Mouse (Mus musculus) embryonic facial prominence, embryonic 14.5 days (tissue): ENCODE measurements around the gene Il18. TPM values are rescaled to one million over a fixed set of nuclear protein-coding genes. Genes with fewer than 3 reads are reported as not detected.
"Not testable (repeated sequence)": the region's sequence is repeated elsewhere in the genome, so short reads cannot be mapped to it uniquely, and the experiment has no call there.

ENCODE experiments used
- ATAC-seq: fragments of 200-750 bp; cut with Nextera tagmentation; 2 replicates; pipeline ENCODE4 v1.8.0; 2017; ENCODE audit warnings: low read depth, moderate number of reproducible peaks, moderate TSS enrichment
- DNase-seq: peaks from one replicate; pipeline ENCODE4 v3.0.0-alpha.2; 2015; ENCODE audit warnings: low spot score
- H3K27ac ChIP-seq: fragments of 300-500 bp; sonication (generic); replicated peaks from 2 replicates; pipeline ENCODE4 v1.5.1; 2014; ENCODE audit warnings: low read depth, mild to moderate bottlenecking, low read length, moderate library complexity
- H3K27me3 ChIP-seq: fragments of 300-500 bp; sonication (generic); replicated peaks from 2 replicates; pipeline ENCODE4 v1.6.1; 2014; ENCODE audit warnings: low read length; ENCODE audit not compliant: control insufficient read depth, insufficient read depth
- H3K36me3 ChIP-seq: fragments of 300-500 bp; sonication (generic); 2 replicates; pipeline ENCODE4 v1.6.1; 2014; ENCODE audit warnings: low read length, mixed read lengths; ENCODE audit not compliant: control insufficient read depth, insufficient read depth
- H3K4me1 ChIP-seq: fragments of 300-500 bp; sonication (generic); 2 replicates; pipeline ENCODE4 v1.6.1; 2014; ENCODE audit warnings: antibody characterized with exemption, low read length; ENCODE audit not compliant: control insufficient read depth, insufficient read depth
- H3K4me2 ChIP-seq: fragments of 300-500 bp; sonication (generic); 2 replicates; pipeline ENCODE4 v1.6.1; 2014; ENCODE audit warnings: low read depth, mild to moderate bottlenecking, low read length, moderate library complexity, mixed read lengths
- H3K4me3 ChIP-seq: fragments of 300-500 bp; sonication (generic); 2 replicates; pipeline ENCODE4 v1.5.1; 2014; ENCODE audit warnings: low read depth, mild to moderate bottlenecking, low read length
- H3K9ac ChIP-seq: fragments of 300-500 bp; sonication (generic); 2 replicates; pipeline ENCODE4 v1.6.1; 2014; ENCODE audit warnings: low read depth, mild to moderate bottlenecking, low read length, moderate library complexity, mixed read lengths
- H3K9me3 ChIP-seq: fragments of 300-500 bp; sonication (generic); 2 replicates; pipeline ENCODE4 v1.6.1; 2016; ENCODE audit warnings: low read length; ENCODE audit not compliant: control insufficient read depth
- WGBS: fragments of 180-500 bp; shearing (Covaris S2); extraction: QIAGEN DNeasy Blood & Tissue Kit; methylation state at CpG from one replicate; pipeline ENCODE4 v1.1.7; 2014; 5-methylcytosine and 5-hydroxymethylcytosine counted together
- polyA plus RNA-seq: library from polyadenylated mRNA; unstranded; fragments of >200 nt; fragmentation: Nextera tagmentation; extraction: Ambion mirVana; gene quantifications from 2 replicates; pipeline ENCODE4 v1.2.1, GENCODE M21; 2014

Gene Il18
- polyA plus RNA-seq, 1 experiment from 2014 or later = 7.7 TPM

DNA sequence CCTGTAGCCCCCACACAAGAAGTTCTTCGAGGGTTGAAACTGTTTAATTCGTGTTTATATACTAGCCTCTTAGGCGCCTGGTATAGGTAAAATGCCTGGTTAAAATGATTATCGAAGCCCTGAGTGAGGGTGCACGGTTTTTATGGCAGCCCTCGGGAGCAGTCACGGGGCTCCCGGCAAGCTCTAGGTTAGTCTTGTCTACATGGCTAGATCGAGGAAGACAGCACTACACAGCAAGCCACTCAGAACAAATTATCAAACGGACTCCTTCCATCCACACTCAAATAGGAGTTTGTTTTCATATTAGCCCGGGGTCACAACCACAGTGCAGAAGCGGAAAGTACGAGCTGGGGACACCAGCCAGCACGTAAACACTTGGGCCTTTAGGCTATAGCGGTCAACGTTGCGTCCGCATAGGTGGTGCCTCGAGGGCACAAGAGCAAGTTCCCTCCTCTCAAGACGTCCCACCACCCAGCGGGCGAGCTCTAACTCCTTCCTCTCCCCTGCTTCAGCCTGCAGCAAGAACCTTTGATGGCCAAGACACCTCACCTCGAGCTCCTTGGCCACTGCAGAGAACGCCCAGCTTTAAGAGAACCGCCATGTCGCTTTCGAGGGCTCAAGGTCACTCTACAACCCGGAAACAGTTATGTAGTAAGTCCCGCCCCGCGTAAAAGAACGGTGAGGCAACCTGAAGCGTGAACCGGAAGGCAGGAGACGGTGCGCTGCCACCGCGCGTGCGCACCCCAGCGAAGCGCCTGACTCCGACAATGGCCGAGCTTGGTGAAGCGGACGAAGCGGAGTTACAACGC lies 48.8 kb downstream of the Il18 start, which contains the start of the genes Sdhd and Timm8b:
Sdhd (minus strand) TSS at position 624 of the 809 bp plus-strand sequence.
Timm8b (plus strand) TSS at position 722 of the 809 bp plus-strand sequence.
- peak within 1 kb of the TSS; percentile 76 for H3K4me2 ChIP-seq
- H3K9me3 ChIP-seq = no peaks in the 10 kb centered on the region
- H3K27me3 ChIP-seq = no peaks in the 10 kb centered on the region
- peak; percentile 99 for ATAC-seq
- H3K4me3 ChIP-seq = peak within 1 kb of the TSS; percentile 70
- peak within 1 kb of the TSS; percentile 87 for H3K9ac ChIP-seq
- under 1% methylated on average over 48 of the region's 48 CpGs for WGBS
- peak within 1 kb of the TSS; percentile 81 for H3K27ac ChIP-seq
- peak; percentile 98 for DNase-seq
- H3K4me1 ChIP-seq = peaks cover 15% of the 10 kb centered on the region
- peaks cover 51% of the 10 kb centered on the region for H3K36me3 ChIP-seq

- H3K9ac ChIP-seq = peak overlapping the region; percentile 87
- peak overlapping the region; percentile 70 for H3K4me3 ChIP-seq
- H3K27me3 ChIP-seq = no peaks in the 10 kb centered on the region
- peak overlapping the region; percentile 81 for H3K27ac ChIP-seq
- ATAC-seq (peak; percentile 85), DNase-seq (no peak)
- WGBS = 0% methylated on average over 24 of the region's 24 CpGs
- H3K4me1 ChIP-seq = peaks cover 15% of the 10 kb centered on the region
- peaks cover 50% of the 10 kb centered on the region for H3K36me3 ChIP-seq
- H3K4me2 ChIP-seq = peak overlapping the region; percentile 76
- no peaks in the 10 kb centered on the region for H3K9me3 ChIP-seq
These were observed 49.3 kb downstream of the Il18 start for GRCm38 (mm10) chr9:50603998-50604324.

DNA sequence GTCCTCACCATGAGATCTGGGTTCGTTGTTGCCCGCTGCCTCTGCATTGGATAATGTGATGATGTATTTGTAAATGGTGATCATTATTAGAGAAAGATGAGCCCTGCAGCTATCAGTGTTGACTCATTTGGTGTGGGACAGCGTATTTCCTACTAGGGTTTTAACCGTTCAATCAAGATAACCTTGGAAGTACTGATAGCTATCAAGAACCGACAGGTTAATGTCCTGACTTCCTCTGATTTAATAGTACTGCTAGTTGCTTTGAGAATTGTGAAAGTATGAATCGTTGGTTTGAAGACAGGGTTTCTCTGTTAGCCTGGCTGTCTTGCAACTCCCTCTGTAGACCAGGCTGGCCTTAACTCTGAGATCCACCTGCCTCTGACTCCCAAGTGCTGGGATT lies 49.7 kb downstream of the Il18 start:
- Histone ChIP-seq H3K36me3 (peaks cover 49% of the 10 kb centered on the region), H3K9me3 (no peaks in the 10 kb centered on the region), H3K27ac (peak overlapping the region; percentile 81; the same call in 1 of the 2 replicates), H3K4me3 (peak overlapping the region; percentile 70), H3K4me1 (peaks cover 15% of the 10 kb centered on the region), H3K4me2 (peak overlapping the region; percentile 76), H3K27me3 (no peaks in the 10 kb centered on the region), H3K9ac (peak overlapping the region; percentile 87)
- WGBS = 3% methylated on average over 6 of the region's 6 CpGs
- no peak for DNase-seq
- no peak for ATAC-seq

- Histone ChIP-seq H3K4me2 (no peak overlapping the region), H3K9ac (no peak overlapping the region), H3K9me3 (no peaks in the 10 kb centered on the region), H3K36me3 (peaks cover 76% of the 10 kb centered on the region), H3K4me3 (no peak overlapping the region), H3K27ac (no peak overlapping the region), H3K27me3 (no peaks in the 10 kb centered on the region), H3K4me1 (peaks cover 8% of the 10 kb centered on the region; the same call in 1 of the 2 replicates)
- no peak for DNase-seq
- WGBS = 85% methylated on average over 4 of the region's 4 CpGs
- no peak for ATAC-seq
These were observed 57.5 kb downstream of the Il18 start for GRCm38 (mm10) chr9:50612115-50612514.

GRCm38 (mm10) chr9:50616161-50616560 lies 61.5 kb downstream of the Il18 start:
- no peaks in the 10 kb centered on the region for H3K9me3 ChIP-seq
- peak overlapping the region; percentile 75 for H3K4me3 ChIP-seq
- 32% methylated on average over 11 of the region's 11 CpGs for WGBS
- ATAC-seq (no peak), DNase-seq (no peak)
- H3K36me3 ChIP-seq = peaks cover 41% of the 10 kb centered on the region
- H3K27ac ChIP-seq = peak overlapping the region; percentile 92
- no peaks in the 10 kb centered on the region for H3K27me3 ChIP-seq
- peak overlapping the region; percentile 75 for H3K4me2 ChIP-seq
- peak overlapping the region; percentile 82 for H3K9ac ChIP-seq
- peaks cover 8% of the 10 kb centered on the region; the same call in 1 of the 2 replicates for H3K4me1 ChIP-seq

GRCm38 (mm10) chr9:50616766-50617603 lies 62.4 kb downstream of the Il18 start, which contains the start of the genes Pih1d2 and Nkapd1:
TSS of gene Pih1d2 (plus strand) at chr9:50617321.
TSS of gene Nkapd1 (minus strand) at chr9:50617464.
- H3K9me3 ChIP-seq = no peaks in the 10 kb centered on the region
- H3K27ac ChIP-seq = peak within 1 kb of the TSS; percentile 92
- no peaks in the 10 kb centered on the region for H3K27me3 ChIP-seq
- H3K4me3 ChIP-seq = peak within 1 kb of the TSS; percentile 75
- H3K4me2 ChIP-seq = peak within 1 kb of the TSS; percentile 75
- H3K4me1 ChIP-seq = peaks cover 8% of the 10 kb centered on the region; the same call in 1 of the 2 replicates
- ATAC-seq (peak; percentile 96), DNase-seq (peak; percentile 94)
- H3K9ac ChIP-seq = peak within 1 kb of the TSS; percentile 82
- peaks cover 34% of the 10 kb centered on the region for H3K36me3 ChIP-seq
- WGBS = under 1% methylated on average over 39 of the region's 81 CpGs

DNA sequence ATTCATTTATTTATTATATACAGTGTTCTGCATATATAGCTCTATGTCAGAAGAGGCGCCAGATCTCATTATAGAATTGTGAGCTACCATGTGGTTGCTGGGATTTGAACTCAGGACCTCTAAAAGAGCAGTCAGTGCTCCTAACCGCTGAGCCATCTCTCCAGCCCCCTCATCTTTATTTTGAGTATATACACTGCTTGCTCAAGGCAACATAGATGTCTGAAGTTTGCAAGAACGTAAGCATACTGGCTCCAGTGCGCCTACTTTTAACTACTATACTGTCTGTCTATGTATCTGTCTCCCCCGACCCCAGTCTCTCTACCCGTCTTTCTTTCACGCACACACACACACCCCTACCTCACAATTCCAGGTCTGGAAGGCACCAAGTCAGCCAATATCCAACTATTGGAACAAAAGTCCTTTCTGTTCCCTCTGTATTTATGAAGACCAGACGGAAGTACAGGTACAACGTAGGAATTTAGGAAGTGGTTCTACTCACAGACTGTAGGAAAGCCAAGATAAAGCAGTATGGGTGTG lies 63.2 kb downstream of the Il18 start:
- WGBS = 57% methylated on average over 9 of the region's 9 CpGs
- peak overlapping the region; percentile 75 for H3K4me2 ChIP-seq

GRCm38 (mm10) chr9:50630903-50631302 lies 76.3 kb downstream of the Il18 start:
- not testable (repeated sequence) for H3K9me3 ChIP-seq, H3K4me3 ChIP-seq, DNase-seq, ATAC-seq, H3K27ac ChIP-seq, H3K9ac ChIP-seq, H3K27me3 ChIP-seq, H3K4me1 ChIP-seq, H3K4me2 ChIP-seq
- 94% methylated on average over 6 of the region's 8 CpGs for WGBS
- H3K36me3 ChIP-seq = peaks cover 22% of the 10 kb centered on the region

More for the DNA sequence above, 63.2 kb downstream of the Il18 start:
- no peaks in the 10 kb centered on the region for H3K9me3 ChIP-seq
- H3K27me3 ChIP-seq = no peaks in the 10 kb centered on the region
- no peak for ATAC-seq
- H3K36me3 ChIP-seq = peaks cover 25% of the 10 kb centered on the region
- peaks cover 8% of the 10 kb centered on the region; the same call in 1 of the 2 replicates for H3K4me1 ChIP-seq
- no peak overlapping the region; the same call in 1 of the 2 replicates for H3K9ac ChIP-seq
- DNase-seq = no peak
- H3K27ac ChIP-seq = no peak overlapping the region
- peak overlapping the region; percentile 75 for H3K4me3 ChIP-seq
